Mouse (Mus musculus) liver, adult 2 months (tissue): ENCODE results near the gene Wnt3. TPM values are rescaled to one million over a fixed set of nuclear protein-coding genes. Genes with fewer than 3 reads are reported as not detected.

Experiments
- DNase-seq: peaks from one replicate; pipeline ENCODE4 v3.0.0-alpha.2; 2011; ENCODE audit warnings: low read depth, low spot score; ENCODE audit errors: extremely low read depth
- H3K27ac ChIP-seq: fragments of 200-500 bp; replicated peaks from 2 replicates; pipeline ENCODE4 v1.5.1; 2012; ENCODE audit warnings: low read depth, mild to moderate bottlenecking, control low read depth, inconsistent platforms, low read length; ENCODE audit not compliant: insufficient read depth
- H3K27me3 ChIP-seq: fragments of 200-500 bp; 2 replicates; pipeline ENCODE4 v1.6.1; 2012; ENCODE audit warnings: mild to moderate bottlenecking, moderate library complexity, low read length, inconsistent platforms; ENCODE audit not compliant: control insufficient read depth, insufficient read depth
- H3K36me3 ChIP-seq: fragments of 200-500 bp; 2 replicates; pipeline ENCODE4 v1.6.1; 2012; ENCODE audit warnings: low read length, inconsistent platforms; ENCODE audit not compliant: control insufficient read depth, insufficient read depth
- H3K4me1 ChIP-seq: fragments of 200-500 bp; 2 replicates; pipeline ENCODE4 v1.6.1; 2011; ENCODE audit warnings: low read length; ENCODE audit not compliant: control insufficient read depth, insufficient read depth
- H3K4me3 ChIP-seq: fragments of 200-500 bp; 2 replicates; pipeline ENCODE4 v1.5.1; 2011; ENCODE audit warnings: low read depth, mild to moderate bottlenecking, control low read depth, low read length, moderate library complexity; ENCODE audit not compliant: insufficient read depth
- H3K79me2 ChIP-seq: fragments of 200-500 bp; 2 replicates; pipeline ENCODE4 v1.6.1; 2012; ENCODE audit warnings: inconsistent platforms, mild to moderate bottlenecking, low read length, moderate library complexity; ENCODE audit not compliant: control insufficient read depth, insufficient read depth
- H3K9ac ChIP-seq: fragments of 200-500 bp; 2 replicates; pipeline ENCODE4 v1.6.1; 2012; ENCODE audit warnings: low read depth, mild to moderate bottlenecking, control low read depth, inconsistent platforms, low read length
- CTCF ChIP-seq: fragments of 200-500 bp; IDR thresholded peaks from 2 replicates; pipeline ENCODE4 v1.5.1; 2011; ENCODE audit warnings: low read depth, low read length, control low read depth
- POLR2A ChIP-seq: fragments of 200-500 bp; IDR thresholded peaks from 2 replicates; pipeline ENCODE4 v1.6.1; 2011; ENCODE audit warnings: low read length, control low read depth; ENCODE audit not compliant: insufficient read depth; ENCODE audit errors: extremely low read depth
- WGBS: fragments of 180-500 bp; shearing (Covaris S2); methylation state at CpG from one replicate; pipeline ENCODE4 v1.1.7; 2018; 5-methylcytosine and 5-hydroxymethylcytosine counted together
- polyA plus RNA-seq: library from polyadenylated mRNA; depleted of rRNA; stranded (reverse); fragments of >200 nt; gene quantifications from 2 replicates; pipeline ENCODE4 v1.2.3, GENCODE M21; 2012
- total RNA-seq: library from RNA; depleted of rRNA; stranded (reverse); fragments of >200 nt; gene quantifications from 2 replicates; pipeline ENCODE4 v1.2.3, GENCODE M21; 2014

Gene Wnt3
- total and polyA plus RNA-seq, 2 experiments = not detected

DNA sequence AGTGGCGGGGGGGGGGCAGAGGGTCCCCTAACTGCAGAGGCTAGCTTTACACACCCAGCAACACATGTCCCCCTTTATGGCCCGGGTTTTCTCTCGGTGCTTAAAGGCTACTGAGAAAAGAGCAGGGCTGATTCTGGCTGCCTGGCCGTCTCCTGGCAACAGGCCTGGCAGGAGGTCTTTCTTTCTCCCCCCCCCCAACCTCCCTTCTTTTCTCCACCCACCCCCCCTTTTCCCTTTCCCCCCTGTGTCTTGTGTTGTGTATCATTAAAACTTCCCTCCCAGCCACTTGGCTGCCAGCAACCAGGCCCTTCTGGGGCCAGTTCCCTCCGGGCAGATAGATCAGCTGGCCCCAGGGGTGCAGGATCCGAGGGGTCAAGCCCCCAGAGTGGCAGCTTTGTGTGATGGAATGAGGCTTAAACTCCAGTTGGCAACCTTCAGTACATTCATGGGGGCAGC, 8.4 kb upstream of the Wnt3 start:
- Histone ChIP-seq H3K36me3 (no peaks in the 10 kb centered on the region), H3K9ac (no peak overlapping the region), H3K27me3 (no peaks in the 10 kb centered on the region), H3K4me1 (peaks cover 4% of the 10 kb centered on the region; the same call in 1 of the 2 replicates), H3K4me3 (no peak overlapping the region), H3K79me2 (no peaks in the 10 kb centered on the region), H3K27ac (no peak overlapping the region)
- TF ChIP-seq POLR2A (no peak), CTCF (no peak)
- DNase-seq = no peak
- 47% methylated on average over 6 of the region's 6 CpGs for WGBS

- no peak for DNase-seq
- Histone ChIP-seq H3K79me2 (no peaks in the 10 kb centered on the region), H3K9ac (no peak overlapping the region), H3K4me1 (no peaks in the 10 kb centered on the region), H3K36me3 (no peaks in the 10 kb centered on the region), H3K27me3 (peaks cover 17% of the 10 kb centered on the region; the same call in 1 of the 2 replicates), H3K4me3 (no peak overlapping the region), H3K27ac (no peak overlapping the region)
- WGBS = 4% methylated on average over 19 of the region's 19 CpGs
- no peak for TF ChIP-seq CTCF
- TF ChIP-seq POLR2A = no peak
Measured at GRCm38 (mm10) chr11:103771160-103771817, 2.7 kb upstream of the Wnt3 start.

- no peaks in the 10 kb centered on the region for H3K36me3 ChIP-seq
- DNase-seq = no peak
- 2% methylated on average over 23 of the region's 23 CpGs for WGBS
- H3K27me3 ChIP-seq = peaks cover 17% of the 10 kb centered on the region; the same call in 1 of the 2 replicates
- H3K4me1 ChIP-seq = no peaks in the 10 kb centered on the region
- no peak overlapping the region for H3K9ac ChIP-seq
- H3K27ac ChIP-seq = no peak overlapping the region
- no peak overlapping the region for H3K4me3 ChIP-seq
- TF ChIP-seq CTCF = no peak
- TF ChIP-seq POLR2A = no peak
- H3K79me2 ChIP-seq = no peaks in the 10 kb centered on the region
Measured at GRCm38 (mm10) chr11:103772505-103773386, 1.2 kb upstream of the Wnt3 start.

DNA sequence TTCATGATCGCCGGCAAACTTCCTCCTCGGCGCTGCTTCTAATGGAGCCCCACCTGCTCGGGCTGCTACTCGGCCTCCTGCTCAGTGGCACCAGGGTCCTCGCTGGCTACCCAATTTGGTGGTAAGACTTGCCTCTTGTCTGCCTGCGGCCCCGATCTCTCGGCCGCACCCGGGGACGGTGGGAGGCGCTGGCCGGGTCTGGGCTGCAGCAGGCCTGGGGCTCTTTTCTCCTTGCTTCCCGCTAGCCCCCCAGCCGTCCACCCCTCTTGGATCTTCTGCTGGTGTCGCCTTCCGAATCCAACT, 229 bp downstream of the Wnt3 start:
- H3K9ac ChIP-seq = no peak overlapping the region
- H3K79me2 ChIP-seq = no peaks in the 10 kb centered on the region
- TF ChIP-seq CTCF = no peak
- H3K27ac ChIP-seq = no peak overlapping the region
- WGBS = 3% methylated on average over 19 of the region's 19 CpGs
- no peak for DNase-seq
- no peaks in the 10 kb centered on the region for H3K36me3 ChIP-seq
- peaks cover 17% of the 10 kb centered on the region; the same call in 1 of the 2 replicates for H3K27me3 ChIP-seq
- no peaks in the 10 kb centered on the region for H3K4me1 ChIP-seq
- H3K4me3 ChIP-seq = no peak overlapping the region

GRCm38 (mm10) chr11:103780152-103780551, 6.2 kb downstream of the Wnt3 start:
- 75% methylated on average over 9 of the region's 9 CpGs for WGBS
- DNase-seq = no peak
- H3K27me3 ChIP-seq = no peaks in the 10 kb centered on the region; the same call in 1 of the 2 replicates
- no peaks in the 10 kb centered on the region for H3K79me2 ChIP-seq
- H3K27ac ChIP-seq = no peak overlapping the region
- H3K4me1 ChIP-seq = no peaks in the 10 kb centered on the region
- no peak overlapping the region for H3K9ac ChIP-seq
- H3K36me3 ChIP-seq = no peaks in the 10 kb centered on the region
- H3K4me3 ChIP-seq = no peak overlapping the region
- TF ChIP-seq CTCF = no peak
- no peak for TF ChIP-seq POLR2A

GRCm38 (mm10) chr11:103789951-103790350, 16.0 kb downstream of the Wnt3 start:
- no peaks in the 10 kb centered on the region for H3K4me1 ChIP-seq
- TF ChIP-seq CTCF (no peak), POLR2A (no peak)
- 63% methylated on average over 5 of the region's 5 CpGs for WGBS
- DNase-seq = no peak
- no peaks in the 10 kb centered on the region for H3K27me3 ChIP-seq
- no peak overlapping the region for H3K4me3 ChIP-seq
- H3K27ac ChIP-seq = no peak overlapping the region
- H3K36me3 ChIP-seq = no peaks in the 10 kb centered on the region
- no peak overlapping the region for H3K9ac ChIP-seq
- H3K79me2 ChIP-seq = no peaks in the 10 kb centered on the region
